Mouse (Mus musculus) layer of hippocampus, postnatal 14 days (tissue): ENCODE results near the gene Hesx1. TPM values are rescaled to one million over a fixed set of nuclear protein-coding genes. Genes with fewer than 3 reads are reported as not detected.

Source experiments
- total RNA-seq, 2 experiments: library from RNA; stranded (reverse); gene quantifications; 2 replicates each; pipeline ENCODE4 v1.2.3; 2021

Gene Hesx1
- total RNA-seq, 2 experiments from 2014 or later = not detected

Other genes with a start within 250 kb of the Hesx1 start
- under 1 TPM in 1 of 2 experiments, not detected in 1; 0.16 TPM for gene Asb14, start 99.9 kb upstream of the Hesx1 start, total RNA-seq
- 10 to 100 TPM; 58.3 to 61.3 TPM for gene Appl1, start 23.2 kb upstream of the Hesx1 start, total RNA-seq
- gene Il17rd, start 44.5 kb downstream of the Hesx1 start, total RNA-seq = 1 to 10 TPM; 3.9 to 4.3 TPM
- gene Arhgef3, start 120.5 kb downstream of the Hesx1 start, total RNA-seq = 10 to 100 TPM; 53.9 to 55.8 TPM